Mouse (Mus musculus) adrenal gland, postnatal 25 days (tissue): ENCODE results near the gene Tcea3. TPM values are rescaled to one million over a fixed set of nuclear protein-coding genes. Genes with fewer than 3 reads are reported as not detected.

ENCODE experiments used
- DNase-seq: peaks from one replicate; pipeline ENCODE4 v3.0.0; 2021; ENCODE audit warnings: mixed read lengths
- total RNA-seq: library from RNA; stranded (reverse); gene quantifications from 2 replicates; pipeline ENCODE4 v1.2.3, GENCODE M21; 2021

The Tcea3 gene
- total RNA-seq, 1 experiment from 2014 or later = 2.3 TPM

GRCm38 (mm10) chr4:136324226-136324625 lies 76.7 kb downstream of the Tcea3 start:
- DNase-seq = no peak

Other genes with a start within 250 kb of the Tcea3 start
- 40.8 and 42.3 TPM in 2 replicates for gene Eloa, start 226.0 kb upstream of the Tcea3 start, total RNA-seq
- 605 and 780 TPM in 2 replicates for gene Rpl11, start 194.3 kb upstream of the Tcea3 start, total RNA-seq
- 59.6 and 78.0 TPM in 2 replicates for gene Id3, start 104.2 kb upstream of the Tcea3 start, total RNA-seq
- 4.1 and 4.8 TPM in 2 replicates for gene E2f2, start 75.3 kb upstream of the Tcea3 start, total RNA-seq
- 1.8 and 2.8 TPM in 2 replicates for gene Asap3, start 41.4 kb upstream of the Tcea3 start, total RNA-seq
- 20.0 and 22.0 TPM in 2 replicates for gene Zfp46, start 37.0 kb downstream of the Tcea3 start, total RNA-seq
- 73.9 and 97.0 TPM in 2 replicates for gene Hnrnpr, start 63.2 kb downstream of the Tcea3 start, total RNA-seq
- not detected in 2 replicates for gene Htr1d, start 175.8 kb downstream of the Tcea3 start, total RNA-seq
- gene 6030445D17Rik, start 214.5 kb downstream of the Tcea3 start, total RNA-seq = 0.30 and 0.71 TPM in 2 replicates
- 30.6 and 37.2 TPM in 2 replicates for gene Luzp1, start 222.0 kb downstream of the Tcea3 start, total RNA-seq